Mouse (Mus musculus) olfactory bulb, adult 2 months (tissue): ENCODE measurements around the gene Aurkaip1.

Experiments used
- CTCF ChIP-seq: fragments of 200-500 bp; IDR thresholded peaks from 2 replicates; pipeline ENCODE4 v1.5.1; 2012; ENCODE audit warnings: low read depth, mild to moderate bottlenecking, low read length, moderate library complexity; ENCODE audit not compliant: insufficient read depth
- POLR2A ChIP-seq: fragments of 200-500 bp; IDR thresholded peaks from 2 replicates; pipeline ENCODE4 v1.6.1; 2012; ENCODE audit warnings: mild to moderate bottlenecking, low read depth, low read length, moderate library complexity; ENCODE audit not compliant: insufficient read depth

- TF ChIP-seq POLR2A (peak; percentile 53; the same call in 1 of the 2 replicates), CTCF (peak; percentile 76)
Measured at GRCm38 (mm10) chr4:155784081-155784701, 46.9 kb upstream of the Aurkaip1 start.
